Mouse (Mus musculus): ENCODE data around the gene Gabrb1.

DNA sequence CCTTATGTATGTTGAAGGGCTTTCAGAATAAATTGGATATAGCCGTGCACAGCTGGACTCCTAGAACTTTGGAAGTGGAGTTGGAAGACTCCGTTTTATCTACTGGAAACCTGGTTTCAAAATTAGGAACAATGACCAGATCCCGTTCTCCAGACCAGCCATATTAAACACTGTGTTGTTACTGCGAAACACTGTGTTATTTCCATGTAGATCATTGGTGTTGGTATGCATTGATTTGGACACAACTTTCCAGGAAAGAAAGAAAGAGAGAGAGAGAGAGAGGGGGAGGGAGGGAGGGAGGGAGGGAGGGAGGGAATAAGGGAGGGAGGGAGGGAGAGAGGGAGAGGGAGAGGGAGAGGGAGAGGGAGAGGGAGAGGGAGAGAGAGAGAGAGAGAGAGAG is 517.1 kb downstream of the Gabrb1 start:
- TF ChIP-seq ZNF384 (IDR thresholded peaks at IDR 0.05; ENCODE audit: low read depth, low read length) = no peak
- TF ChIP-seq ZC3H11A (IDR thresholded peaks at IDR 0.05; ENCODE audit: borderline replicate concordance, low read depth, low read length) = no peak

Measured in ES-E14 (cell line).